Mouse (Mus musculus) brain, embryonic 14.5 days (tissue): ENCODE measurements around the gene Rexo4.

Source experiments
- CTCF ChIP-seq: fragments of 200-500 bp; IDR thresholded peaks from 2 replicates; pipeline ENCODE4 v1.5.1; 2012; ENCODE audit warnings: inconsistent platforms, mild to moderate bottlenecking, moderate library complexity, borderline replicate concordance; ENCODE audit not compliant: insufficient read depth, insufficient read length; ENCODE audit errors: extremely low read depth
- POLR2A ChIP-seq: fragments of 200-500 bp; IDR thresholded peaks from 2 replicates; pipeline ENCODE4 v1.6.1; 2012; ENCODE audit warnings: mild to moderate bottlenecking, inconsistent platforms, borderline replicate concordance; ENCODE audit not compliant: poor library complexity, insufficient read depth, insufficient read length, severe bottlenecking; ENCODE audit errors: extremely low read depth

DNA sequence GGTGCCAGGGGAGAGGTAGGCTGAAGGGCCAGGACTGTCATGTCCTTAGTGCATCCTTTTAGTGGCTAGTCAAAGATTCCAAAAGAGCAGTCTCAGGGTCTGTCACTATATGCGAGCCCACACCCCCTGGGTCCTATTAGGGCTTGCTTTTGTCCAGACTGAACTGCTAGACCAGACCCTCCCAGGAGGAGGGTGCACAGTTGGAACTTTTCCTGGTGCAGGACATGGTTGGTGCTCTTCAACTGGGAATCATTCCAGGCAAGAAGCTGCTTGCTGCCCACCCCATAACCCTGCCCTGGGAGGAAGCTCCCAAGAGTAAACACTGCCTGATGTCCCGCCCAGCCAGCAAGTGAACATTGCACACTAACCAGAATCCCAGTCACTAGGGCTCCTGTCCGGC is 8.9 kb upstream of the Rexo4 start, which contains the start of gene Adamts13:
- TF ChIP-seq CTCF = no peak
- no peak for TF ChIP-seq POLR2A
